Mouse (Mus musculus) liver, embryonic 14.5 days (tissue): Measurements from ENCODE around the gene Hexa. TPM values are rescaled to one million over a fixed set of nuclear protein-coding genes. Genes with fewer than 3 reads are reported as not detected.

Experiments used
- ATAC-seq: fragments of 200-750 bp; cut with Nextera tagmentation; 2 replicates; pipeline ENCODE4 v1.8.0; 2017; ENCODE audit warnings: moderate number of reproducible peaks, mild to moderate bottlenecking, moderate library complexity; ENCODE audit not compliant: insufficient read depth
- DNase-seq, 3 experiments: peaks; one replicate each; pipeline ENCODE4 v3.0.0-alpha.2; 2012 to 2013; ENCODE audit warnings: low read depth in 3 of 3, low spot score in 3 of 3
- H3K27ac ChIP-seq: fragments of 300-500 bp; sonication (generic); 2 replicates; pipeline ENCODE4 v1.5.1; 2014; ENCODE audit warnings: moderate library complexity, mild to moderate bottlenecking, control low read depth, inconsistent platforms
- H3K27me3 ChIP-seq: fragments of 300-500 bp; sonication (generic); 2 replicates; pipeline ENCODE4 v1.6.1; 2014; ENCODE audit warnings: mild to moderate bottlenecking, low read length, moderate library complexity; ENCODE audit not compliant: control insufficient read depth, insufficient read depth
- H3K36me3 ChIP-seq: fragments of 300-500 bp; sonication (generic); replicated peaks from 2 replicates; pipeline ENCODE4 v1.6.1; 2014; ENCODE audit warnings: low read depth; ENCODE audit not compliant: control insufficient read depth, insufficient read depth
- H3K4me1 ChIP-seq, 2 experiments: fragments of 200-500 bp in 1 of 2; fragments of 300-500 bp in 1 of 2; sonication (generic) in 1 of 2; replicated peaks; 2 replicates each; pipeline ENCODE4 v1.6.1; 2012 to 2014; ENCODE audit warnings: antibody characterized with exemption in 1 of 2, inconsistent platforms in 1 of 2, low read length in 1 of 2; ENCODE audit not compliant: control insufficient read depth in 2 of 2, insufficient read depth in 2 of 2
- H3K4me2 ChIP-seq: fragments of 300-500 bp; sonication (generic); 2 replicates; pipeline ENCODE4 v1.6.1; 2014; ENCODE audit warnings: low read depth, mild to moderate bottlenecking, control low read depth, moderate library complexity
- H3K4me3 ChIP-seq, 2 experiments: fragments of 200-500 bp in 1 of 2; fragments of 300-500 bp in 1 of 2; sonication (generic) in 1 of 2; 2 replicates each; pipeline ENCODE4 v1.5.1; 2012 to 2014; ENCODE audit warnings: low read depth in 2 of 2, low read length in 2 of 2, mild to moderate bottlenecking in 2 of 2, control low read depth in 1 of 2, inconsistent platforms in 1 of 2, moderate library complexity in 1 of 2; ENCODE audit not compliant: insufficient read depth in 1 of 2
- H3K9ac ChIP-seq: fragments of 300-500 bp; sonication (generic); replicated peaks from 2 replicates; pipeline ENCODE4 v1.6.1; 2014; ENCODE audit warnings: mild to moderate bottlenecking, control low read depth, moderate library complexity
- H3K9me3 ChIP-seq: fragments of 300-500 bp; sonication (generic); 2 replicates; pipeline ENCODE4 v1.6.1; 2016; ENCODE audit warnings: low read length, mixed read lengths; ENCODE audit not compliant: control insufficient read depth
- CTCF ChIP-seq: IDR thresholded peaks from 2 replicates; pipeline ENCODE4 v1.5.1; 2016; ENCODE audit warnings: antibody characterized with exemption, low read depth, control low read depth
- EP300 ChIP-seq: IDR thresholded peaks from 2 replicates; pipeline ENCODE4 v1.6.1; 2016; ENCODE audit warnings: antibody characterized with exemption, low read depth
- WGBS: fragments of 180-500 bp; shearing (Covaris S2); extraction: QIAGEN DNeasy Blood & Tissue Kit; methylation state at CpG from one replicate; pipeline ENCODE4 v1.1.7; 2014; ENCODE audit not compliant: insufficient replicate concordance; 5-methylcytosine and 5-hydroxymethylcytosine counted together
- polyA plus RNA-seq, 2 experiments: library from polyadenylated mRNA; depleted of rRNA in 1 of 2; stranded (reverse) in 1 of 2; unstranded in 1 of 2; fragments of >200 nt; fragmentation: Nextera tagmentation in 1 of 2; extraction: Ambion mirVana in 1 of 2; gene quantifications; 2 replicates each; pipeline versions ENCODE4 v1.2.1 to v1.2.3; 2012 to 2014

Hexa gene
- polyA plus RNA-seq, 2 experiments: 17.5 to 29.1 TPM

- H3K27ac ChIP-seq: no peak overlapping the region
These were observed 10.7 kb downstream of the Hexa start for GRCm38 (mm10) chr9:59550077-59550476.

DNA sequence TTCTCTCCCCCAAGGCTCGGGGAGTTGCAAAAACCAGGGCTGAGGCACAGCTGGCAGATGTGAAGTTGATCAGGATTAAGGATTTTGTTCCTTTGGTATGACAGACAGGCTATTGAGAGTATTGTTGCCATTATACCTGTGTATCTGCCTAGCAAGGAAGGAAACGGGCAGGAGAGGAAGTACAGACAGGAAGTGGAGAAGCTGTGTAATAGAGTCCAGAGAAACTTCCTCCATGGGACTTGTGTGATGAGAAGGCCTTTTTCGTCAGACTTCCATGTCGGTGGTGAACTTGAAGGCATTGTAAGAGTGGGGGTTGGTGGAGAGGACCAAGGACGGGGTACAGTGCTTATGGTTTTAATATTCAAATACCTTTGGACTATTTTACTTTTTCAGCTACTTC is 11.7 kb downstream of the Hexa start:
- H3K27ac ChIP-seq: no peak overlapping the region
- H3K4me3 ChIP-seq: no peak overlapping the region
- DNase-seq (no peak), ATAC-seq (no peak)
- H3K36me3 ChIP-seq: no peaks in the 10 kb centered on the region
- H3K9ac ChIP-seq: no peak overlapping the region
- no peaks in the 10 kb centered on the region for H3K9me3 ChIP-seq
- WGBS: 41% methylated on average over 5 of the region's 5 CpGs
- TF ChIP-seq EP300 (no peak), CTCF (no peak)
- no peaks in the 10 kb centered on the region for H3K27me3 ChIP-seq
- H3K4me2 ChIP-seq: no peak overlapping the region
- no peaks in the 10 kb centered on the region; a peak in 1 of 4 replicates for H3K4me1 ChIP-seq

More at GRCm38 (mm10) chr9:59550077-59550476, 10.7 kb downstream of the Hexa start:
- Histone ChIP-seq H3K4me1 (no peaks in the 10 kb centered on the region; a peak in 1 of 4 replicates), H3K9me3 (no peaks in the 10 kb centered on the region), H3K4me2 (no peak overlapping the region), H3K36me3 (no peaks in the 10 kb centered on the region), H3K27me3 (no peaks in the 10 kb centered on the region), H3K4me3 (no peak overlapping the region), H3K9ac (no peak overlapping the region)
- no peak for DNase-seq
- 69% methylated on average over 4 of the region's 4 CpGs for WGBS
- no peak for TF ChIP-seq CTCF
- TF ChIP-seq EP300: no peak
- ATAC-seq: no peak

DNA sequence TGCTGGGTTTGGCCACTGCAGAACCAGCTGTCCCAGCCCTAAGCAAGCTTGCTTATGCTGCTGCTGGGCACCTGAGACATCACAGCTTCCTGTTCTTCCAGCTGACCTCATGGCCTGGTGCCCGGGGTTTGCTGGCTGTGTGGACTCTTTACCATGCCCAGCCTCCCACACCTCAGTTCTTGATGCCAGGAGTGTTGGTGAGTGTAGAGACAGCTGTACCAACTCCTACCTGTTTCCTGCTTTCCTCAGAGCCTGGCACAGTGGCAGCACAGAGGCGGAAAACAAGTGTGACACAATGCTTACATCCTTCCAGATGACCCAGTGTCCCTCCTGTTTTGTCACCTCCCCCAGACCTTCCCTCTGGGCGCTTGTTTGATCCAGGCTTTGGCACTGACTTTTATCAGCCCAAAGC is 12.3 kb downstream of the Hexa start:
- no peak for TF ChIP-seq CTCF
- TF ChIP-seq EP300: no peak
- Histone ChIP-seq H3K9me3 (no peaks in the 10 kb centered on the region), H3K36me3 (no peaks in the 10 kb centered on the region), H3K27ac (no peak overlapping the region), H3K4me1 (no peaks in the 10 kb centered on the region; a peak in 1 of 4 replicates), H3K27me3 (no peaks in the 10 kb centered on the region), H3K9ac (no peak overlapping the region), H3K4me2 (no peak overlapping the region), H3K4me3 (no peak overlapping the region)
- 49% methylated on average over 3 of the region's 3 CpGs for WGBS
- no peak for ATAC-seq
- no peak for DNase-seq

DNA sequence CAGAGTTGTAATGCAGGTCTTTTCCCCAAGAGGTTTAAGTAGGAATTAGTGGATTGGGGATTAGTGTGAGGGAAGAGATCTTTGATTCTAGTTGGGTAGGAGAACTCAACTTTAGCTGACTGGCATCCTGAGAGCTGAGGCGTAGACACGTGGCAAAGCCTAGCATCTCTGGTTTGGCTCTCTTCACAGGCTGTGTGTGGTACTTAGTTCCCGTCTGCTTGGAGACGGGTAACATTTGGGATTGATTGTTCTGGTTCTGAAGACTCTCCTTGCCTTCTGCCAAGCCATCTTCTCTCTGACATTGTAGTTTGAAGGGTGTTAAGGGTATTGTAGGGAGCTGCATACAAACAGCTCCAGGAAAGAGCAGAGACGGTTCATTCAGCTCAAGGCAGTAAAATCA is 13.3 kb downstream of the Hexa start:
- H3K4me1 ChIP-seq: no peaks in the 10 kb centered on the region; a peak in 1 of 4 replicates
- no peak for DNase-seq
- H3K27ac ChIP-seq: no peak overlapping the region
- H3K36me3 ChIP-seq: no peaks in the 10 kb centered on the region
- 63% methylated on average over 5 of the region's 5 CpGs for WGBS
- no peaks in the 10 kb centered on the region for H3K9me3 ChIP-seq
- H3K4me2 ChIP-seq: no peak overlapping the region
- no peak overlapping the region for H3K4me3 ChIP-seq
- TF ChIP-seq EP300 (no peak), CTCF (no peak)
- no peak for ATAC-seq
- H3K27me3 ChIP-seq: no peaks in the 10 kb centered on the region
- no peak overlapping the region for H3K9ac ChIP-seq

DNA sequence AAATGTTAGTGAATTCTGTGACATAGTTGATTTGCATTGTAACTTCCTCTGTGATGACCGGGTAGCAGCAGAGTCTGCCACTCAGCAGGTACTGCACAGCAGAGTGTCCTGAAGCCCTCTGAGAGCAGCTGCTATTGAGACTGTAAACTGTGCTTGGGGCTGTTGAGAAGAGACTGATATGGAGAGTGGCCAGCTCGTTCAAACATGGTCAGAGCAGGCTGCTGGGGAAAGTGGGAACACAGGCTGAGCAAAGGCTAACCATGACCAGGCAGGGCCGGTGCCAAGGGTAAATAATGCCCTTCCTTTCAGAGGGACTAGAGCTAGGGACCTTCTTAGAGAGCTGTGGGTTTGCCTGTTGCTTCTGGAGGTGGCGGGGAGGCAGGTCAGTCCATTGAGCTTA is 14.4 kb downstream of the Hexa start:
- H3K36me3 ChIP-seq: no peaks in the 10 kb centered on the region; the same call in 1 of the 2 replicates
- DNase-seq: no peak
- no peaks in the 10 kb centered on the region for H3K9me3 ChIP-seq
- no peak overlapping the region for H3K27ac ChIP-seq
- no peaks in the 10 kb centered on the region for H3K27me3 ChIP-seq
- 58% methylated on average over 4 of the region's 4 CpGs for WGBS
- TF ChIP-seq EP300 (no peak), CTCF (no peak)
- ATAC-seq: no peak
- H3K4me2 ChIP-seq: no peak overlapping the region
- no peaks in the 10 kb centered on the region; a peak in 1 of 4 replicates for H3K4me1 ChIP-seq
- H3K9ac ChIP-seq: no peak overlapping the region
- H3K4me3 ChIP-seq: no peak overlapping the region
